Mouse (Mus musculus) testis, adult 2 months (tissue): ENCODE results near the gene Phrf1.

Experiments used
- CTCF ChIP-seq: fragments of 200-500 bp; IDR thresholded peaks from 2 replicates; pipeline ENCODE4 v1.5.1; 2012; ENCODE audit warnings: low read depth, mild to moderate bottlenecking, inconsistent platforms, low read length, moderate library complexity; ENCODE audit not compliant: control insufficient read depth, insufficient read depth, insufficient replicate concordance
- POLR2A ChIP-seq: fragments of 200-500 bp; IDR thresholded peaks from 2 replicates; pipeline ENCODE4 v1.6.1; 2012; ENCODE audit warnings: low read depth, mild to moderate bottlenecking, inconsistent platforms, low read length, moderate library complexity; ENCODE audit not compliant: control insufficient read depth

DNA sequence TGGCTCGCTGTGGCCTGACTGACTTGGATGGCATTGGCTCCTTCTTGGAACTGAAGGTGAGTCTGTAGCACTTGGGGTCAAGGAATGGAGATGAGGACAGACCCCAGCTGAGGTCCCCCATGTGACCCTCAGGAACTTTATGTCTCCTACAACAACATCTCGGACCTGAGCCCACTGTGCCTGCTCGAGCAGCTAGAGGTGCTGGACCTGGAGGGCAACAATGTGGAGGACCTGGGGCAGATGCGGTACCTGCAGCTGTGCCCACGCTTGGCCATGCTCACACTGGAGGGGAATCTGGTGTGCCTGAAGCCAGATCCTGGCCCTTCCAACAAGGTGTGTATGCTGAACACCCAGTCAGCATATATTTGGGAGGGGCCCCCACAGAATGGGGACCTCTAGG lies 23.1 kb upstream of the Phrf1 start:
- TF ChIP-seq POLR2A (no peak), CTCF (no peak)
